Mouse (Mus musculus): ENCODE data around the gene Rbms2. TPM values are rescaled to one million over a fixed set of nuclear protein-coding genes. Genes with fewer than 3 reads are reported as not detected.
A peak's percentile ranks its signal among the peaks of the same experiment; 100 is the strongest.

Gene Rbms2
- polyA plus RNA-seq, 1 experiment from 2014 or later, result 22.5 TPM

DNA sequence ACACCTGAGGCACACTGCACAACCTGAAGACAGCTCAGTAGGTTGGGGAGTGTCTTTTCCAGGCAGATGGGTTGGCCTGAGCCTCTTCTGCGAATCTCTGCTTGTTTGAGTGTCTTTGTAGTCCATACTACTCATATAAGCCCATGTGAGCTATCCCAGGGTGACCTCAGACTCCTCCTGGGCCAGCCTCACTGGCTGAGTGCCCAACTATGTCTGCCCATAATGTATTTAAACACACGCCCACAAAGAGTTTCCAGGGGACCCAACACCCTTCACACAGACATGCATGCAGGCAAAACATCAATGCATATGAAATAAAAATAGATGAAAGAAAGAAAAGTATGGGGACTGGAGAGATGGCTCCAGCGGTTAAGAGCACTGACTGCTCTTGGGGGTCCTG is 26.1 kb downstream of the Rbms2 start:
- Histone ChIP-seq H3K9ac (no peak overlapping the region), H3K4me3 (no peak overlapping the region), H3K4me1 (no peaks in the 10 kb centered on the region), H3K36me3 (no peaks in the 10 kb centered on the region), H3K27ac (no peak overlapping the region), H3K4me2 (replicated peaks) (no peak overlapping the region), H3K27me3 (no peaks in the 10 kb centered on the region), H3K9me3 (replicated peaks) (no peaks in the 10 kb centered on the region)
- no peak for ATAC-seq (ENCODE audit: low FRiP score)
- WGBS, result 81% methylated on average over 3 of the region's 3 CpGs

DNA sequence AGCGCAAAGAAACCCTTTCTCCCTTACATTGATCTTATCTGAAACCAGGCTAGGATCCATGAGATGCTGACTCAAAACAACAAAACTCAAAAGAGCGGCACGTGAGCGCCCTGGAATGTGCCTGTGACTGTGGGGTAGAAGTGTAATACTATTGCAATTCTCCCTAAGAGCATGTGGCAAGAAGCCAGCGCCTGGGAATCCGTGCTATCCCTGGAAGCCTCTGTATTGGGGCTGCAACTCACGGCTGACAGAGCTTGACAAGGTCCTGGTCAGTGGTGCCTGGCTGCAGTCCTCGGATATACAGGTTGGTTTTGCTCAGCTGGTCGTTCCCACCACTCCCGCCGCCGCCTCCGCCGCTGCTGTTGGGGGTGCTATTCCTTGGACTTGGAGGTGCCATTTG is 29.2 kb downstream of the Rbms2 start:
- Histone ChIP-seq H3K27me3 (no peaks in the 10 kb centered on the region), H3K27ac (no peak overlapping the region), H3K4me1 (no peaks in the 10 kb centered on the region), H3K9ac (no peak overlapping the region), H3K36me3 (no peaks in the 10 kb centered on the region), H3K9me3 (replicated peaks) (no peaks in the 10 kb centered on the region), H3K4me3 (no peak overlapping the region), H3K4me2 (replicated peaks) (no peak overlapping the region)
- 86% methylated on average over 14 of the region's 14 CpGs for WGBS
- no peak for ATAC-seq (ENCODE audit: low FRiP score)

DNA sequence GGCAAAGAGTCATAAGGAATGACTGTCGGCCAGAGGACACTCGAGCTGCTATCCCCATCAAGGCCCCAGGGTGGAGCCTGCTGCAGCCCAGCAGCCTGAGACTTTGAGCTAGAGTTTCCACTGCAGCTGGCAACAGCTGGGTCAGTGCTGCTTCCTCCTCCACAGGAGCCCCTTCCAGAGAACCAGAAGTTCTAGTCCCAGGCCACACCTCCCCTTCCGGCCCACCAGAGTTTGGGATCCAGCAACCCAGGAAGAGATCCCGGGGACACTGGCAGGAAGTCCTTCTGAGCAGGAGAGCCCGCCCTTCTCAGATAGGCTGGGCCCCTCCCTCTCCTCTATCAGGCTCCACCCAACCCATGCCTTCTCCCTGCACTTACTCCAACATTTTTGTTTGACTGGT is 30.5 kb downstream of the Rbms2 start:
- WGBS, result 5% methylated on average over 5 of the region's 5 CpGs
- peaks cover 4% of the 10 kb centered on the region; the same call in 1 of the 2 replicates for H3K36me3 ChIP-seq
- 0 out of 2 replicates have a peak overlapping the region, but pooled peaks have one; percentile 3 for H3K4me2 ChIP-seq (replicated peaks)
- no peaks in the 10 kb centered on the region for H3K9me3 ChIP-seq (replicated peaks)
- no peaks in the 10 kb centered on the region for H3K4me1 ChIP-seq
- no peaks in the 10 kb centered on the region for H3K27me3 ChIP-seq
- 0 out of 2 replicates have a peak, but pooled peaks have one; percentile 43 for ATAC-seq (ENCODE audit: low FRiP score)
- H3K9ac ChIP-seq, result no peak overlapping the region
- H3K4me3 ChIP-seq, result no peak overlapping the region
- no peak overlapping the region for H3K27ac ChIP-seq

DNA sequence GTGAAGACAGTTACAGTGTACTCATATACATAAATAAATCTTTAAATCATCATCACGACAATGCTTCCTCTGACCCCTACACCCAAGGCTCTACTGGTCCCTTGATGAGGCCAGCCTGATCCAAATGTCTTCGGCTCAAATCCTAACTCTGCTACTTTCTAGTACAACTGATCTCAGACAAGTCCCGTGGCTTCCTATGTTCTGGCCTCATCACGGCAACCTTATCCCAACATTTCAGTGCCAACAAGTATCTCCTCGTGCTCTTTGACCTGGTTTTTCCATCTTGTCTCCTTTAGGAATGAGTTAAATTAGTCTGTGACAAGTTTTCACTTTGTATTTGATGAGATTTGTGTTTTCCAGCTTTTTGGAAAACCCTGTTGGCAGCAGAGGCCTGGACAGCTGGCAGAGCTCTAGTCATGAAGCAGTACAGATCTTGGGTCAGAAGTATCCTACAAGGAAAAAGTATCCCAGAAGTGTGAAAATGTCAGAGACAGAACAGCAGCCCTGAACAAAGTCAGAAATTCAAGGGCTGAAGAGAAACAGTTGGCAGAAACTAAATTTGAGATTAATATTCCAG is 31.2 kb downstream of the Rbms2 start:
- H3K9ac ChIP-seq, result no peak overlapping the region
- H3K4me1 ChIP-seq, result no peaks in the 10 kb centered on the region
- no peak overlapping the region for H3K4me3 ChIP-seq
- no peak for ATAC-seq (ENCODE audit: low FRiP score)
- H3K36me3 ChIP-seq, result peaks cover 6% of the 10 kb centered on the region; the same call in 1 of the 2 replicates
- H3K27me3 ChIP-seq, result no peaks in the 10 kb centered on the region
- H3K4me2 ChIP-seq (replicated peaks), result no peak overlapping the region
- H3K27ac ChIP-seq, result no peak overlapping the region
- no peaks in the 10 kb centered on the region for H3K9me3 ChIP-seq (replicated peaks)
- WGBS, result 93% methylated on average over 5 of the region's 5 CpGs

DNA sequence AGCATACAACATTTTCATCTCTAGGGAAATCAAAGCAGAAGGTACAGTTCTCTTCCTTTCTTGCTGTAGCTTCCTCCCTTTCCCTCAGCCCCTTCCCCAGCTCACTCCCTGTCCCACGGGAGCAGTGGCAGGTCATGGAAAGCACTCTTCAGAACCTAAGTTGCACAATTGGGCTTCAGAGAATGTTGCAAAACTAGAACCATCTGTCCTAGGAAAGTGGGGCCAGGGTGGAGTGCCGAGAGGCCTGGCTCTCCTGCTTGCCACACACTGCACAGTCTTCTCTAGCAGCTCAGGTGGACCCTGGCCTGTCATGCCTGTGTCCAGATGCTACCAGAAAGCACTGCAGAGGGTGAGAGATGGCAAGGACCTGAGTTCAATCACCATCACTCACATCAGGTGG is 35.1 kb downstream of the Rbms2 start:
- WGBS, result 68% methylated on average over 2 of the region's 2 CpGs
- peaks cover 14% of the 10 kb centered on the region for H3K36me3 ChIP-seq
- no peak overlapping the region for H3K27ac ChIP-seq
- no peak overlapping the region for H3K4me3 ChIP-seq
- no peaks in the 10 kb centered on the region for H3K4me1 ChIP-seq
- H3K27me3 ChIP-seq, result no peaks in the 10 kb centered on the region
- no peaks in the 10 kb centered on the region for H3K9me3 ChIP-seq (replicated peaks)
- H3K9ac ChIP-seq, result no peak overlapping the region
- no peak overlapping the region for H3K4me2 ChIP-seq (replicated peaks)
- ATAC-seq (ENCODE audit: low FRiP score), result no peak

DNA sequence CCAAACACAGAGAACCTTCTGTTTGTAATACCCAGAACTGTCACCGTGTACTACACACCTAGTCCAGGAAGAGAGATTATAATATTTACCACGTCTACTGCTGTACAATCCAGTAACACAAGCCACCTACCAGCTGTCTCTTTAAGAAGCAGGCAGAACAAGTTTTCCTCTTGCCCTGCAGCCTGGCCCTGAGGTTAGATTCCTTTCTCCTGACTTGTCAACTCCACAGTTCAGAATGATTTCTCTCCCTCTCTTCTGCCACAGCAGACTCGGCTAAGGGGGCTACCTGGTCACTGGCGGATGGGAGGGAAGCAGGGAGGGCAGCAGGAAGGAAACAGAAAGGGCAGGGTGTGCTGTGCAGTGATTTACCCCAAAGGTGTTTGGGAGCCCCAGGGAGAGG is 36.4 kb downstream of the Rbms2 start:
- Histone ChIP-seq H3K27me3 (no peaks in the 10 kb centered on the region), H3K27ac (no peak overlapping the region), H3K36me3 (peaks cover 14% of the 10 kb centered on the region), H3K9ac (no peak overlapping the region), H3K4me3 (no peak overlapping the region), H3K4me1 (no peaks in the 10 kb centered on the region), H3K9me3 (replicated peaks) (no peaks in the 10 kb centered on the region), H3K4me2 (replicated peaks) (no peak overlapping the region)
- ATAC-seq (ENCODE audit: low FRiP score), result no peak
- WGBS, result 86% methylated on average over 4 of the region's 4 CpGs

DNA sequence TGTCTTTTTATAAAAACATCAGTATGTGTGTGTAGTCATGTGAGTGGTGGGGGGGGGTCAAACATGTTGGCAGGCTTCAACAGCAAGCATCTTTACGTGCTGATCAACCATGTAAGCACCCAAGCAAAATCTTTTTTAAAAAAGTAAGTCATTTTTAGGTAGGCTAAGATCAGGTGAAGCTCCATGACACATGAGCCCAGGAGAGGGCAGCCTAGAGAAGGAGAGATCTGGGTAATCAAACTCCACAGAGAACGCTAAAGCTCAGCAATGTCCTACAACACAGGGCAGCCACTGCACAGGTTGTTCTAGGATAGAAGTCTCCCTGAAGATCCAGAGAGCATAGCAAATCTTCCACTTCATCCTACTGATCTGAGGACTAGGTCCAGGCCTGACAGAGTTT is 37.9 kb downstream of the Rbms2 start:
- no peak overlapping the region for H3K9ac ChIP-seq
- ATAC-seq (ENCODE audit: low FRiP score), result no peak
- 63% methylated on average over 2 of the region's 2 CpGs for WGBS
- no peak overlapping the region for H3K4me2 ChIP-seq (replicated peaks)
- no peak overlapping the region for H3K4me3 ChIP-seq
- H3K36me3 ChIP-seq, result peaks cover 22% of the 10 kb centered on the region
- H3K9me3 ChIP-seq (replicated peaks), result no peaks in the 10 kb centered on the region
- H3K27me3 ChIP-seq, result no peaks in the 10 kb centered on the region
- no peaks in the 10 kb centered on the region for H3K4me1 ChIP-seq
- no peak overlapping the region for H3K27ac ChIP-seq

DNA sequence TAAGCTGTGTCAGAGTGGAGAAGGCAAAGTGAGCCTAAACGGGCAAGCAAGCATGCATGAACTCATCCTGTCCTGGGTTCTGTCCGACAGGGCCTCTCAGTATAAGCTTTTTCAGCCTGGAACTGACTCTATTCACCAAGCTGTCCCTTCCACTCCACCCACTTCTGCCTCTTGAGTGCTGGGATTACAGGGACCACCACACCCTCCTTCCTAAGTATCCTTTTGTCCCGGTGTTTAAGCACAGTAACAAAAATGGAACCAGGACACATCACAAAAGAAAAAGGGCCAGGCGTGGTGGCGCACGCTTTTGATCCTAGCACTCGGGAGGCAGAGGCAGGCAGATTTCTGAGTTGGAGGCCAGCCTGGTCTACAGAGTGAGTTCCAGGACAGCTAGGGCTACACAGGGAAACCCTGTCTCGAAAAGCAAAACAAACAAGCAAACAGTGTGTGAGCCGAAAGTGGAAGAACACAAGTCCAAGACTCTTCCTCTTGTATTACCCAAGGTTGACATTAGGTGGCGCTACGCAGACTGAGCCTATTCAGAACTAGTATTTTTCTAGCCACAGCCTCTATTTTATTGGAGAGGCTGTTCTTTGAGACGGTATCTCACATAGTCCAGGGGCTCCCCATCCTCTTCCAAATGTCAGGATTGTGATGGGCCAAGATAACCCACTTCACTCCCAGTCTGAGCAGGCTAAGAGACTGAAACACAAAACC is 39.7 kb downstream of the Rbms2 start:
- Histone ChIP-seq H3K4me1 (no peaks in the 10 kb centered on the region), H3K9ac (no peak overlapping the region), H3K4me3 (no peak overlapping the region), H3K27me3 (no peaks in the 10 kb centered on the region), H3K9me3 (replicated peaks) (no peaks in the 10 kb centered on the region), H3K36me3 (peaks cover 27% of the 10 kb centered on the region), H3K4me2 (replicated peaks) (no peak overlapping the region), H3K27ac (no peak overlapping the region)
- ATAC-seq (ENCODE audit: low FRiP score), result no peak
- 68% methylated on average over 12 of the region's 12 CpGs for WGBS

DNA sequence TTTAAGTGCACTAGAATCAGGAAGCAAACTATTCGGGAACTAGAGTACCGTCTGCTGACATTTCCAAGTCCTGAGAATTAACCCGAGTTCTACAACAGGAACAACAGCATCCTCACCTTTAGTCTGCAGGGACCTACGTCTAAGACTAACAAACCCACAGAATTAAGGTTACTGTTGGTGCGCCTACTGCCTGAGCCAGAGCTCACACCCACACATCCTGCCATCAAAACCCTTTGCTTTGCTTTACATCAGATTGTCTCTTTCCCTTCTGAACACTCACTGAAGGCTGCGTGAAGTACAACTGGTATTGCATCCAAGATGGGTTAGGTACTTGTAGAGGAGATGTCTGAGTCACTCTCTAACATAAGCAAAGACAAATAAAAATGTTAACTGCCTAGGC is 44.7 kb downstream of the Rbms2 start:
- no peak overlapping the region for H3K9ac ChIP-seq
- ATAC-seq (ENCODE audit: low FRiP score), result no peak
- H3K36me3 ChIP-seq, result peaks cover 23% of the 10 kb centered on the region
- no peak overlapping the region for H3K4me2 ChIP-seq (replicated peaks)
- H3K27ac ChIP-seq, result no peak overlapping the region
- no peak overlapping the region for H3K4me3 ChIP-seq
- H3K27me3 ChIP-seq, result no peaks in the 10 kb centered on the region
- 88% methylated on average over 6 of the region's 6 CpGs for WGBS
- no peaks in the 10 kb centered on the region for H3K9me3 ChIP-seq (replicated peaks)
- no peaks in the 10 kb centered on the region for H3K4me1 ChIP-seq

DNA sequence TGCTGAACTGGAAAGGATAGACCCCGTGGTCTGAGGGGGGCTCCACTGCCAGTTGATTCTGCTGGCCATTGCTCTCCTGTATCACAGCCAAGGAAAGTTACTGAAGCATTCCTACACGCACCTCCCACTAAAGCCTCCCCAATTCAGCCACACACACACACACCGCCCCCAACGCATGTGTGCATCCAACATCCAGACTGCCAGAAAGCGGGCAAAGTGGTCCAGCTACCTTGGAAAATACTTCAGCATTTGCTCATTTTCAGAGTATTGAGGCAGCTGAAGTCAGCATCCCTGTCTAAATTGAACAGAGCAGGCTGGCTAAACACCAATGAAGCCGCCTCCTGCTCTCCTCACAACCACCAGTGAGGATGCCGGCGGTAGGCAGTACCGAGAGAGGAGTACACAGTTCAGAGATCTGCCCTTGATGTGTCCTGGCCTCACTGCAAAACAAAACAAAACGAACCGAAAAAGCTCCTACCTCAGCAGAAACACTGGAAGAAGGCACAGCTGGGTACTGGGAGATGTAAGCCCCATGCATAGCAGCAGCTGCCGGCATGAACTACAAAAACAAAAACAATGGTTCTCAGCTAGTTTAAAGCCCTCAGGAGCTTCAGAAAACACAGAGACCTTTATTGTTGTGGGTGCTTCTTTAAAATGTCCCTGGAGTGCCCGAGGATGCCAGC is 46.3 kb downstream of the Rbms2 start:
- Histone ChIP-seq H3K4me2 (replicated peaks) (no peak overlapping the region), H3K4me1 (no peaks in the 10 kb centered on the region), H3K9ac (no peak overlapping the region), H3K36me3 (peaks cover 36% of the 10 kb centered on the region), H3K27me3 (no peaks in the 10 kb centered on the region), H3K4me3 (no peak overlapping the region), H3K9me3 (replicated peaks) (no peaks in the 10 kb centered on the region), H3K27ac (no peak overlapping the region)
- ATAC-seq (ENCODE audit: low FRiP score), result no peak
- WGBS, result 40% methylated on average over 13 of the region's 13 CpGs

DNA sequence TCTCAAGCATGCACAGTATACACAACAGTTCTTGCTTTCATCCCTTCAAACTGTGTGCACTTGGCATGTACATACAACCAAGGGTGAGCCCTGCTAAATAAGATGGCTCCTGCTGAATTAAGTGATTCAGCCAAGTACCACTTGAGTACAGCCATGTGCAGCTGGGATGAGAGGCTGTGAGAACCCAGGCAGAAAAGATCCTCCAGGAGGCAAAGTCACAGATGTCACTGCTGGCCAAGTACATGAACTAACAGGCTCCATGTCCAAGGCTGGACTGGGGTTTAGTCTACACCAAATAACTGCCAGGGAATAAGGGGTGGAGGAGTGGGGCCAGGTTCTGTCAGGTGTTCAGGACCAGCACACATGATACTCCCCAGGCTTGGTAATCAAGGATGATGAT is 48.3 kb downstream of the Rbms2 start:
- Histone ChIP-seq H3K36me3 (peaks cover 43% of the 10 kb centered on the region), H3K27ac (no peak overlapping the region), H3K4me2 (replicated peaks) (no peak overlapping the region), H3K9me3 (replicated peaks) (no peaks in the 10 kb centered on the region), H3K27me3 (no peaks in the 10 kb centered on the region), H3K4me3 (no peak overlapping the region), H3K9ac (no peak overlapping the region), H3K4me1 (no peaks in the 10 kb centered on the region)
- ATAC-seq (ENCODE audit: low FRiP score), result no peak

DNA sequence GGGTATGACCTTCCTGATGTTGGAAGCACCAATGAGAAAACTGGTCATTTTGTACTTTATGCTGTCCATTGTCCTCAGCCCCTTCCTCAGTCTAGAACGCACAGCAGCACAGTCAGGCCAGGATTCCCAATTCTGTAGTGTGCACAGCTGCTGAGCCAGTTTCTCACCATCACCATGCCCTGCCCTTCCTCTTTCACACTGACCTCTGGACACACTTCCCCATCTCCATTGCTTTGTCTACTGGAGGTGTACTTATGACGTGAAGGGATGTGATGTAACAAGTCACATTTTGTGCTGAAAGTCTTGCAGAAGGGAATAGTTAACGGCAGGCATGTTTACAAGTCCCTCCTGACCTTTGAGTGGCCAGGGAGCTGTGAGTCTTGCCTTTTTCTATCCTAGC is 48.8 kb downstream of the Rbms2 start:
- no peaks in the 10 kb centered on the region for H3K9me3 ChIP-seq (replicated peaks)
- H3K4me3 ChIP-seq, result no peak overlapping the region
- no peak for ATAC-seq (ENCODE audit: low FRiP score)
- no peak overlapping the region for H3K4me2 ChIP-seq (replicated peaks)
- peaks cover 48% of the 10 kb centered on the region for H3K36me3 ChIP-seq
- no peak overlapping the region for H3K27ac ChIP-seq
- no peak overlapping the region for H3K9ac ChIP-seq
- H3K4me1 ChIP-seq, result no peaks in the 10 kb centered on the region
- no peaks in the 10 kb centered on the region for H3K27me3 ChIP-seq
- WGBS, result 84% methylated on average over 3 of the region's 3 CpGs

DNA sequence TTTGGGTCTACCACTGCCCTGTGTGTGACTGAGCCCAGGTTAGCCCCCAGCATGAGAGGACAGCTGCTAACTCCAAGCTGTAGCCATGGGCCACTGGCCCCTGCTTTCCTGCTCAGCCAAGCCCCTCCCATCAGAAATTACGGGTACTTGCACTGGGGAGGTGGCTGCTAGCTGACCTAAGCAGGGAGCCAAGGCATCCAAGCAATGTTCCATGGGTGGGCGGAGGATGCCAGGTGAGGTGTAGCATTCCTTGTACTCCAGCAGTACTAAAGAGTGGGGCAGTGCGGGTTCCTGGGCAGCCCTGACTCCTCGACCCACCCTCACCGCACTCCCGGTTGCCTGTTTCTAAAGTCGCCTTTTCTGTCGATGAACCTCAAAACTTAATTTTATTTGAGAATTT is 52.0 kb downstream of the Rbms2 start:
- H3K27ac ChIP-seq, result no peak overlapping the region
- no peaks in the 10 kb centered on the region for H3K9me3 ChIP-seq (replicated peaks)
- no peak for ATAC-seq (ENCODE audit: low FRiP score)
- H3K27me3 ChIP-seq, result no peaks in the 10 kb centered on the region
- WGBS, result 92% methylated on average over 8 of the region's 8 CpGs
- no peak overlapping the region for H3K4me3 ChIP-seq
- H3K4me1 ChIP-seq, result no peaks in the 10 kb centered on the region
- peaks cover 68% of the 10 kb centered on the region for H3K36me3 ChIP-seq
- H3K9ac ChIP-seq, result no peak overlapping the region
- no peak overlapping the region for H3K4me2 ChIP-seq (replicated peaks)

Measured in hindbrain, embryonic 12.5 days (tissue).